Mouse (Mus musculus) monocyte, adult 5-6 weeks (primary cell): ENCODE measurements around the gene Actr3b. TPM values are rescaled to one million over a fixed set of nuclear protein-coding genes. Genes with fewer than 3 reads are reported as not detected.
"Not testable (repeated sequence)": the region's sequence is repeated elsewhere in the genome, so short reads cannot be mapped to it uniquely, and the experiment has no call there.

Source experiments
- ATAC-seq: fragments of 153-309, 156-312 bp; replicated peaks from 2 replicates; pipeline ENCODE4 v1.8.0; 2017; ENCODE audit warnings: mild to moderate bottlenecking; ENCODE audit not compliant: low TSS enrichment, insufficient number of reproducible peaks, severe bottlenecking, poor library complexity, low FRiP score
- total RNA-seq: library from RNA; stranded (forward); fragments of 200-1000, 200-491, 200-594 nt; gene quantifications from 3 replicates; pipeline ENCODE4 v1.2.3, GENCODE M21; 2017

Actr3b gene
- total RNA-seq, 1 experiment from 2014 or later, result not detected

- ATAC-seq, result no peak
These were observed 111.7 kb downstream of the Actr3b start for GRCm38 (mm10) chr5:25871342-25872023.

- no peak for ATAC-seq
These were observed 113.2 kb downstream of the Actr3b start for GRCm38 (mm10) chr5:25873046-25873445.

- not testable (repeated sequence) for ATAC-seq
These were observed 116.1 kb downstream of the Actr3b start for GRCm38 (mm10) chr5:25875927-25876326.

GRCm38 (mm10) chr5:25877281-25877680 lies 117.5 kb downstream of the Actr3b start:
- no peak for ATAC-seq

GRCm38 (mm10) chr5:25877996-25878395 lies 118.2 kb downstream of the Actr3b start:
- no peak for ATAC-seq

- ATAC-seq, result no peak
These were observed 126.9 kb downstream of the Actr3b start for GRCm38 (mm10) chr5:25886708-25887107.

- ATAC-seq, result no peak
These were observed 130.1 kb downstream of the Actr3b start for GRCm38 (mm10) chr5:25889746-25890382.

GRCm38 (mm10) chr5:25891321-25891720 lies 131.5 kb downstream of the Actr3b start:
- no peak for ATAC-seq

Other genes starting within 250 kb of the Actr3b start
- gene Cct8l1, start 243.9 kb upstream of the Actr3b start, total RNA-seq, result not detected in 3 replicates
- 9.1 to 17.6 TPM (median 11.4 TPM) in 3 replicates for gene Xrcc2, start 54.2 kb upstream of the Actr3b start, total RNA-seq
- not detected in 3 replicates for gene Gm21663, start 182.4 kb downstream of the Actr3b start, total RNA-seq
- gene Gm21671, start 194.4 kb downstream of the Actr3b start, total RNA-seq, result not detected in 3 replicates
- not detected in 3 replicates for gene Gm21680, start 212.7 kb downstream of the Actr3b start, total RNA-seq
- not detected in 3 replicates for gene Gm21698, start 228.7 kb downstream of the Actr3b start, total RNA-seq
- gene Gm1979, start 244.8 kb downstream of the Actr3b start, total RNA-seq, result not detected in 3 replicates